ENCODE assay signal across 1 mouse cellular context in genomic region chr12:8499871-8500596, GRCm38 (mm10).
TF ChIP-seq lines count a peak whose summit lies in the region.

Gene Rhob, minus strand, starts transcription at chr12:8500009.

TF ChIP-seq in CH12.LX, 34 proteins besides CTCF, POLR2A, EP300 and RAD21 (continued from another document):
- TF ChIP-seq NRF1 (IDR thresholded peaks at IDR 0.05; ENCODE audit: low read depth, low read length) (peak; percentile 81), TCF12 (IDR thresholded peaks at IDR 0.05; ENCODE audit: low read depth, low read length) (peak; percentile 68; the same call in 1 of the 2 replicates), CHD2 (IDR thresholded peaks at IDR 0.05; ENCODE audit: low read length) (peak; percentile 29), KAT2A (IDR thresholded peaks at IDR 0.05; ENCODE audit: insufficient replicate concordance, low read length) (no peak), HCFC1 (IDR thresholded peaks at IDR 0.05; ENCODE audit: low read depth, low read length) (peak; percentile 38), MAX (IDR thresholded peaks at IDR 0.05; ENCODE audit: low read length) (peak; percentile 59; the same call in 1 of the 2 replicates), JUN (IDR thresholded peaks at IDR 0.05; ENCODE audit: insufficient read depth, low read depth, low read length) (peak; percentile 87)
